Mouse (Mus musculus) urinary bladder, adult 18-20 months (tissue): ENCODE measurements around the gene Grm1.

ENCODE experiments used
- DNase-seq, 2 experiments: peaks; one replicate each; pipeline ENCODE4 v3.0.0; 2022; ENCODE audit warnings: low spot score in 2 of 2, mixed read lengths in 2 of 2

The Grm1 gene

GRCm38 (mm10) chr10:10733092-10733491, 349.1 kb downstream of the Grm1 start:
- DNase-seq: no peak

GRCm38 (mm10) chr10:10726501-10726900, 355.7 kb downstream of the Grm1 start:
- no peak for DNase-seq

GRCm38 (mm10) chr10:10710837-10711236, 371.3 kb downstream of the Grm1 start:
- DNase-seq: no peak

GRCm38 (mm10) chr10:10710359-10710758, 371.8 kb downstream of the Grm1 start:
- no peak for DNase-seq

- no peak for DNase-seq
Measured at GRCm38 (mm10) chr10:10708031-10708430, 374.1 kb downstream of the Grm1 start.

- DNase-seq: no peak
Measured at GRCm38 (mm10) chr10:10701326-10701725, 380.8 kb downstream of the Grm1 start.

GRCm38 (mm10) chr10:10700903-10701302, 381.3 kb downstream of the Grm1 start:
- DNase-seq: no peak

GRCm38 (mm10) chr10:10697497-10697896, 384.7 kb downstream of the Grm1 start:
- no peak for DNase-seq

- DNase-seq: no peak
Measured at GRCm38 (mm10) chr10:10689668-10690223, 392.4 kb downstream of the Grm1 start.

GRCm38 (mm10) chr10:10688907-10689667, 393.1 kb downstream of the Grm1 start:
- DNase-seq: no peak

- DNase-seq: no peak
Measured at GRCm38 (mm10) chr10:10681048-10681447, 401.1 kb downstream of the Grm1 start, which contains the start of gene Gm10944. Gene Gm10944, plus strand, starts transcription at chr10:10681348.

- no peak for DNase-seq
Measured at GRCm38 (mm10) chr10:10659976-10660375, 422.2 kb downstream of the Grm1 start.

GRCm38 (mm10) chr10:10659161-10659560, 423.0 kb downstream of the Grm1 start:
- DNase-seq: no peak

GRCm38 (mm10) chr10:10656621-10657020, 425.5 kb downstream of the Grm1 start:
- DNase-seq: no peak

GRCm38 (mm10) chr10:10655991-10656390, 426.2 kb downstream of the Grm1 start:
- DNase-seq: no peak
